Mouse (Mus musculus): ENCODE data around the gene Farp1. TPM values are rescaled to one million over a fixed set of nuclear protein-coding genes. Genes with fewer than 3 reads are reported as not detected.

Farp1 gene
- polyA plus RNA-seq, 1 experiment: 77.6 TPM

DNA sequence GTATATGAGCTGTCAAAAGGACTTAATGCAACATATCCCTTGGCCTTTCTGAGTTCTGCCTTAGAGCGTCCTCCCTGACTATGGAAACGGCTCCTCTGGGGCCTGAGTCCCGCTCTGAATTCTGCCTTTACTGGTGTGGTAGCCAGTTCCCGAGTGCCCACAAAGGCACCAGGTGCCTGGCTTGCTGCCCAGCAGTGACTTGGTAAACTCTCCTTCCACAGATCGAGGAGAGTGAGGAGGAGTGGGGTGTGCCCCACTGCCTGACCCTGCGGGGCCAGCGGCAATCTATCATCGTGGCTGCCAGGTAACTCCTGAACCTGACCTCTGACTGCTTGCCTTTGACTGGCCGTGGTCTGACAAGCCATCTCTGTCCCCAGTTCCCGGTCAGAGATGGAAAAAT, 241.0 kb downstream of the Farp1 start:
- TF ChIP-seq POLR2A (IDR thresholded peaks at IDR 0.05; ENCODE audit: borderline replicate concordance, extremely low read depth, insufficient read depth, insufficient read length, poor library complexity, severe bottlenecking) (no peak), CTCF (IDR thresholded peaks at IDR 0.05; ENCODE audit: borderline replicate concordance, extremely low read depth, insufficient read depth, insufficient read length) (no peak)
- no peak for DNase-seq (ENCODE audit: low read depth)

DNA sequence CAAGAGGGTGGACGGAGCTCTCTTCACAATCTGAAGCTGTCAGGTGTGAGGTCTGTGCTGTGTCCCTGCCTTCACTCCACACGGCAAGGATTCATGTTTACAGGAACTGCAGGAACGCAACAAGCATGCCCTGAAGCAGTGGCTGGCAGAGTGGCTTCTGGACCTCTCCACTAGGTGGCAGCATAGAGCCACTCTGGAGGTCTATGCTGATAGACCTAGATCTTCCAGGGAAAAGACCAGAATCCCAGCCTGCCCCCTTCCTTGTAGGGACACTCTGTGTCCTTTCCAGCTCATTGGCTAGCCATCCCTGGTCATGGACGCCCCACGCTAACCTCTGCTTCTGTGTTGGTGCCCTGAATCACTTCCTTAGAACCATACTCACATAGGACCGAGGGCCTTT, 244.1 kb downstream of the Farp1 start:
- peak; percentile 84 for DNase-seq (ENCODE audit: low read depth)

GRCm38 (mm10) chr14:121280601-121281335, 245.8 kb downstream of the Farp1 start:
- TF ChIP-seq CTCF (IDR thresholded peaks at IDR 0.05; ENCODE audit: borderline replicate concordance, extremely low read depth, insufficient read depth, insufficient read length): no peak
- no peak for TF ChIP-seq POLR2A (IDR thresholded peaks at IDR 0.05; ENCODE audit: borderline replicate concordance, extremely low read depth, insufficient read depth, insufficient read length, poor library complexity, severe bottlenecking)
- DNase-seq (ENCODE audit: low read depth): peak; percentile 40

More for the DNA sequence above, 244.1 kb downstream of the Farp1 start:
- TF ChIP-seq POLR2A (IDR thresholded peaks at IDR 0.05; ENCODE audit: borderline replicate concordance, extremely low read depth, insufficient read depth, insufficient read length, poor library complexity, severe bottlenecking) (no peak), CTCF (IDR thresholded peaks at IDR 0.05; ENCODE audit: borderline replicate concordance, extremely low read depth, insufficient read depth, insufficient read length) (peak; percentile 90)

DNA sequence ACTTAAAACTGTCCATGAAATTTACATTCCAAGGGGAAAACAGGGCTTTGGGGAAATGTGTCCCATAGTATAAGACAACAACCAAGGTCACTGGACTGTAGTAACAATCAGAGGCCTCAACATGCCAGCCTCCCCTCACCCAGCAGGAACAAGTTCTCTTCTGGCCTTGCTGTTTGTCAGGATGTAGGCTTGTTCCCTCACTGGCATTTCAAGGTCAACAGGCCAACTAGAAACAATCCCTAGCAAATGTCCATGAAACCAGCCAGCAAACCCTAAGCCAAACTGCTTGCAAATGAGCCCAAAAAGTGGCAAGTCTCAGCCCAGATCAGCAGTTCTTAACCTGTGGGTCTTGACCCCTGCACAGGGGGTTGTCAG, 246.3 kb downstream of the Farp1 start:
- DNase-seq (ENCODE audit: low read depth): no peak
- no peak for TF ChIP-seq POLR2A (IDR thresholded peaks at IDR 0.05; ENCODE audit: borderline replicate concordance, extremely low read depth, insufficient read depth, insufficient read length, poor library complexity, severe bottlenecking)

- DNase-seq (ENCODE audit: low read depth): no peak
- TF ChIP-seq POLR2A (IDR thresholded peaks at IDR 0.05; ENCODE audit: borderline replicate concordance, extremely low read depth, insufficient read depth, insufficient read length, poor library complexity, severe bottlenecking): no peak
- peak; percentile 5; the same call in 1 of the 2 replicates for TF ChIP-seq CTCF (IDR thresholded peaks at IDR 0.05; ENCODE audit: borderline replicate concordance, extremely low read depth, insufficient read depth, insufficient read length)
These were observed 250.6 kb downstream of the Farp1 start for GRCm38 (mm10) chr14:121285379-121286120.

GRCm38 (mm10) chr14:121291881-121292280, 256.9 kb downstream of the Farp1 start:
- no peak for DNase-seq (ENCODE audit: low read depth)
- TF ChIP-seq POLR2A (IDR thresholded peaks at IDR 0.05; ENCODE audit: borderline replicate concordance, extremely low read depth, insufficient read depth, insufficient read length, poor library complexity, severe bottlenecking) (no peak), CTCF (IDR thresholded peaks at IDR 0.05; ENCODE audit: borderline replicate concordance, extremely low read depth, insufficient read depth, insufficient read length) (no peak)

- no peak for DNase-seq (ENCODE audit: low read depth)
- TF ChIP-seq CTCF (IDR thresholded peaks at IDR 0.05; ENCODE audit: borderline replicate concordance, extremely low read depth, insufficient read depth, insufficient read length): no peak
- no peak for TF ChIP-seq POLR2A (IDR thresholded peaks at IDR 0.05; ENCODE audit: borderline replicate concordance, extremely low read depth, insufficient read depth, insufficient read length, poor library complexity, severe bottlenecking)
These were observed 257.4 kb downstream of the Farp1 start for GRCm38 (mm10) chr14:121292391-121292790.

GRCm38 (mm10) chr14:121294484-121294883, 259.5 kb downstream of the Farp1 start:
- TF ChIP-seq CTCF (IDR thresholded peaks at IDR 0.05; ENCODE audit: borderline replicate concordance, extremely low read depth, insufficient read depth, insufficient read length) (no peak), POLR2A (IDR thresholded peaks at IDR 0.05; ENCODE audit: borderline replicate concordance, extremely low read depth, insufficient read depth, insufficient read length, poor library complexity, severe bottlenecking) (no peak)
- DNase-seq (ENCODE audit: low read depth): no peak

DNA sequence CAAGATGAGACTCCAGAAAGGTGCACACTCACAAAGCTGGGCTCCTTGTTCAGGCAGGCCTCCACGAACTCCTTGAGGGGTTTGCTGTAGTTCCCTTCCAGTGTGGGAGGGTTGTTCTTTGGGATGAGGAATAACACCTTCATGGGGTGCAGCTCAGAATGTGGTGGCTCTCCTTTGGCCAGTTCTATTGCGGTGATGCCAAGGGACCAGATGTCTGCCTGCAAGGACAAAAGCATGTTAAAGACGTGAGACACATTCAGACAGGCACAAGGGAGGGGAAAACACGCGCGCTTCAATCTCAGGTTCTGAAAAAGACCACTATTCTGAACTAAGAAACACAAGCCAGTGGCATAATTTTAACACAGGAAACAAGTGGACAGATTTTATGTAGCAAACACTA, 262.1 kb downstream of the Farp1 start:
- TF ChIP-seq POLR2A (IDR thresholded peaks at IDR 0.05; ENCODE audit: borderline replicate concordance, extremely low read depth, insufficient read depth, insufficient read length, poor library complexity, severe bottlenecking): no peak
- TF ChIP-seq CTCF (IDR thresholded peaks at IDR 0.05; ENCODE audit: borderline replicate concordance, extremely low read depth, insufficient read depth, insufficient read length): no peak
- DNase-seq (ENCODE audit: low read depth): peak; percentile 64

DNA sequence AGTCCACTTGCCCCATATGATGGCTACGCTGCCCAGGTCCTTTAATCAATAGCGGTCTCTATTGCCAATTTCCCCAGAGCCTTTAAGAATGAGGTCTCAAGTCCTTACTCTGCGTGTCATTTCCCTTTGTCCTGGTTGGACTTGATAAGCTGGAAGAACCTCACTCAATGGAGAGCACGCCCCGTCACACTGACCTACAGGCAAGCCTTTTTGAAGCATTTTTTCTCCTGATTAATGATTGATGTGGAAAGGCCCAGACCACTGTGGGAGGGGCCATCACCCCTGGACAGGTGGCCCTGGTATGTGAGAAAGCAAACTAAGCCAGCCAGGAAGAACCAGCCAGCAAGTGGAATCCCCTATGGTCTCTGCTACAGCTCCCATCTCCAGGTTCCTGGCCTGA, 263.5 kb downstream of the Farp1 start:
- TF ChIP-seq CTCF (IDR thresholded peaks at IDR 0.05; ENCODE audit: borderline replicate concordance, extremely low read depth, insufficient read depth, insufficient read length) (no peak), POLR2A (IDR thresholded peaks at IDR 0.05; ENCODE audit: borderline replicate concordance, extremely low read depth, insufficient read depth, insufficient read length, poor library complexity, severe bottlenecking) (no peak)
- DNase-seq (ENCODE audit: low read depth): no peak

- no peak for DNase-seq (ENCODE audit: low read depth)
- TF ChIP-seq POLR2A (IDR thresholded peaks at IDR 0.05; ENCODE audit: borderline replicate concordance, extremely low read depth, insufficient read depth, insufficient read length, poor library complexity, severe bottlenecking): no peak
- TF ChIP-seq CTCF (IDR thresholded peaks at IDR 0.05; ENCODE audit: borderline replicate concordance, extremely low read depth, insufficient read depth, insufficient read length): no peak
These were observed 264.1 kb downstream of the Farp1 start for GRCm38 (mm10) chr14:121299093-121299492.

- peak; percentile 43 for DNase-seq (ENCODE audit: low read depth)
- no peak for TF ChIP-seq POLR2A (IDR thresholded peaks at IDR 0.05; ENCODE audit: borderline replicate concordance, extremely low read depth, insufficient read depth, insufficient read length, poor library complexity, severe bottlenecking)
- no peak for TF ChIP-seq CTCF (IDR thresholded peaks at IDR 0.05; ENCODE audit: borderline replicate concordance, extremely low read depth, insufficient read depth, insufficient read length)
These were observed 269.5 kb downstream of the Farp1 start for GRCm38 (mm10) chr14:121304523-121304922.
